Comparison of ENCODE assay signal across 27 mouse cellular contexts in genomic region chr6:39990772-39991171, GRCm38 (mm10).
DNase-seq lines count a peak whose midpoint lies in the region; ATAC-seq and TF ChIP-seq lines count a peak whose summit lies in the region.
"Had no signal": no experiment of that assay in that cellular context is flagged by ENCODE, and none has a peak within 500 bp of the region (broad histone marks: within the 10 kb centered on the region; RNA-seq: fewer than 3 reads in every experiment).

No protein-coding gene starts in this region.

- no peak for TF ChIP-seq POLR2A in ES-Bruce4 (IDR thresholded peaks at IDR 0.05; ENCODE audit: insufficient read depth, low read length)

- TF ChIP-seq CTCF in ES-Bruce4 (IDR thresholded peaks at IDR 0.05; ENCODE audit: low read depth, low read length), result no peak

- no peaks in the 10 kb centered on the region for H3K36me3 ChIP-seq in lung, embryonic 16.5 days (ENCODE audit: control insufficient read depth, insufficient read depth, low read length)
- H3K36me3 ChIP-seq in ES-Bruce4 (ENCODE audit: control insufficient read depth, insufficient read depth, low read length, poor library complexity, severe bottlenecking), result no peaks in the 10 kb centered on the region
- H3K36me3 ChIP-seq: embryonic facial prominence, embryonic 12.5 days; embryonic facial prominence, embryonic 15.5 days; forebrain, embryonic 15.5 days; heart, embryonic 12.5 days; heart, embryonic 15.5 days; hindbrain, embryonic 10.5 days; hindbrain, embryonic 13.5 days had no signal

- H3K27ac ChIP-seq in lung, embryonic 16.5 days (ENCODE audit: low read length), result no peak overlapping the region
- H3K27ac ChIP-seq in ES-Bruce4 (ENCODE audit: insufficient read depth, low read length), result no peak overlapping the region
- H3K27ac ChIP-seq: embryonic facial prominence, embryonic 12.5 days; embryonic facial prominence, embryonic 15.5 days; forebrain, embryonic 15.5 days; heart, embryonic 15.5 days had no signal

- TF ChIP-seq EP300 in ES-Bruce4 (IDR thresholded peaks at IDR 0.05; ENCODE audit: insufficient read depth, low read depth, low read length), result 0 out of 2 replicates have a peak, but pooled peaks have one; percentile 11

- H3K4me3 ChIP-seq in lung, embryonic 16.5 days (ENCODE audit: low read length), result no peak overlapping the region
- no peak overlapping the region for H3K4me3 ChIP-seq in ES-Bruce4 (ENCODE audit: low read depth, low read length)
- H3K4me3 ChIP-seq: embryonic facial prominence, embryonic 12.5 days; embryonic facial prominence, embryonic 15.5 days; forebrain, embryonic 15.5 days; heart, embryonic 12.5 days; heart, embryonic 15.5 days; hindbrain, embryonic 10.5 days; hindbrain, embryonic 13.5 days had no signal

- no peak for DNase-seq in lung, postnatal 10 days
- DNase-seq in ES-CJ7 (ENCODE audit: low read depth, low spot score) (peak; percentile 31), ZHBTc4 (ENCODE audit: low read depth, low spot score) (peak; percentile 34)
- no peak for DNase-seq in left cerebral cortex, adult 11 months (ENCODE audit: low spot score)
- DNase-seq in frontal cortex, adult 2 months (ENCODE audit: extremely low spot score in 1 of 2, low spot score in 1 of 2), result no peak
- DNase-seq: adrenal gland, postnatal 10 days; adrenal gland, postnatal 36 days; cerebellum, adult 11 months; cerebellum, adult 2 months; cerebellum, adult 9-11 months; cerebellum, postnatal 25 days; gastrocnemius, postnatal 25 days; heart, adult 18-20 months; heart, postnatal 10 days; heart, postnatal 36 days had no signal

- no peaks in the 10 kb centered on the region for H3K27me3 ChIP-seq in lung, embryonic 16.5 days (ENCODE audit: control insufficient read depth, insufficient read depth, low read depth, low read length)
- no peaks in the 10 kb centered on the region for H3K27me3 ChIP-seq in ES-Bruce4 (ENCODE audit: control insufficient read depth, insufficient read depth, low read length, poor library complexity, severe bottlenecking)
- H3K27me3 ChIP-seq: embryonic facial prominence, embryonic 12.5 days; embryonic facial prominence, embryonic 15.5 days; forebrain, embryonic 15.5 days; heart, embryonic 12.5 days; heart, embryonic 15.5 days; hindbrain, embryonic 13.5 days had no signal

- ATAC-seq in lung, embryonic 16.5 days (ENCODE audit: low read depth), result peak; percentile 45; the same call in 1 of the 2 replicates
- no peak for ATAC-seq in frontal cortex, adult (ENCODE audit: low TSS enrichment)
- ATAC-seq: CD4-positive, CD25-positive, alpha-beta regulatory T cell, adult 4 months; forebrain, embryonic 15.5 days; hindbrain, embryonic 16.5 days had no signal

- no peak overlapping the region for H3K9ac ChIP-seq in lung, embryonic 16.5 days (ENCODE audit: low read length)
- H3K9ac ChIP-seq in ES-Bruce4 (ENCODE audit: low read depth, poor library complexity, severe bottlenecking), result no peak overlapping the region
- H3K9ac ChIP-seq: embryonic facial prominence, embryonic 12.5 days; embryonic facial prominence, embryonic 15.5 days; forebrain, embryonic 15.5 days; heart, embryonic 12.5 days; heart, embryonic 15.5 days; hindbrain, embryonic 13.5 days had no signal

- no peaks in the 10 kb centered on the region for H3K4me1 ChIP-seq in lung, embryonic 16.5 days (replicated peaks; ENCODE audit: control insufficient read depth, insufficient read depth, low read length)
- peaks cover 4% of the 10 kb centered on the region for H3K4me1 ChIP-seq in ES-Bruce4 (ENCODE audit: control insufficient read depth, insufficient read depth, low read length)
- H3K4me1 ChIP-seq: embryonic facial prominence, embryonic 12.5 days; embryonic facial prominence, embryonic 15.5 days; forebrain, embryonic 15.5 days; heart, embryonic 12.5 days; heart, embryonic 15.5 days had no signal

- no peak overlapping the region for H3K4me2 ChIP-seq in lung, embryonic 16.5 days (ENCODE audit: low read depth, low read length)
- H3K4me2 ChIP-seq: embryonic facial prominence, embryonic 12.5 days; embryonic facial prominence, embryonic 15.5 days; forebrain, embryonic 15.5 days; heart, embryonic 12.5 days; heart, embryonic 15.5 days; hindbrain, embryonic 13.5 days had no signal

- H3K9me3 ChIP-seq in lung, embryonic 16.5 days (ENCODE audit: control insufficient read depth, low read length), result no peaks in the 10 kb centered on the region
- no peaks in the 10 kb centered on the region for H3K9me3 ChIP-seq in ES-Bruce4 (replicated peaks; ENCODE audit: control insufficient read depth, insufficient read depth, low read length, poor library complexity, severe bottlenecking)
- H3K9me3 ChIP-seq: embryonic facial prominence, embryonic 12.5 days; embryonic facial prominence, embryonic 15.5 days; forebrain, embryonic 15.5 days; heart, embryonic 12.5 days; heart, embryonic 15.5 days; hindbrain, embryonic 13.5 days had no signal

- WGBS in lung, embryonic 16.5 days, result 47% methylated on average over 4 of the region's 4 CpGs

Comparison
In these comparisons a context has a peak if more than half of its experiments do, and no peak if none do; other contexts are left out.
1. DNase-seq: peak in ES-CJ7 (single experiment) and ZHBTc4 (single experiment); none in lung, postnatal 10 days (single experiment), left cerebral cortex, adult 11 months (single experiment) and frontal cortex, adult 2 months (0 of 2).